Mouse (Mus musculus) G1E (cell line): ENCODE data around the gene Gm5678. TPM values are rescaled to one million over a fixed set of nuclear protein-coding genes. Genes with fewer than 3 reads are reported as not detected.

ENCODE experiments used
- ATAC-seq: 2 replicates; pipeline ENCODE4 v1.8.0; 2016; ENCODE audit warnings: mild to moderate bottlenecking; ENCODE audit not compliant: insufficient number of reproducible peaks, poor library complexity, low FRiP score, severe bottlenecking; ENCODE audit errors: extremely low read depth
- DNase-seq: peaks from one replicate; pipeline ENCODE4 v3.0.0; 2012; ENCODE audit warnings: low spot score
- H3K27me3 ChIP-seq: 2 replicates; pipeline ENCODE4 v1.6.1; 2012; ENCODE audit warnings: mild to moderate bottlenecking, low read length, inconsistent platforms; ENCODE audit not compliant: insufficient read depth
- H3K36me3 ChIP-seq: replicated peaks from 2 replicates; pipeline ENCODE3; 2012; ENCODE audit warnings: mild to moderate bottlenecking, inconsistent platforms
- H3K4me1 ChIP-seq: 2 replicates; pipeline ENCODE4 v1.6.1; 2012; ENCODE audit warnings: low read depth, low read length, inconsistent platforms, mixed read lengths; ENCODE audit not compliant: insufficient read depth
- H3K4me3 ChIP-seq: 2 replicates; pipeline ENCODE4 v1.5.1; 2012; ENCODE audit warnings: low read depth, mild to moderate bottlenecking, inconsistent platforms, low read length, moderate library complexity, mixed read lengths
- H3K9me3 ChIP-seq: replicated peaks from 2 replicates; pipeline ENCODE4 v1.6.1; 2012; ENCODE audit warnings: inconsistent platforms
- CTCF ChIP-seq: IDR thresholded peaks from 2 replicates; pipeline ENCODE4 v1.5.1; 2012; ENCODE audit warnings: low read depth, low read length, inconsistent platforms, mixed read lengths
- GATA1 ChIP-seq: IDR thresholded peaks from 2 replicates; pipeline ENCODE4 v1.6.1; 2012; ENCODE audit warnings: borderline replicate concordance, low read length, inconsistent platforms, mixed read lengths
- GATA2 ChIP-seq: IDR thresholded peaks from 2 replicates; pipeline ENCODE4 v1.6.1; 2012; ENCODE audit warnings: low read depth, low read length, inconsistent platforms, borderline replicate concordance
- POLR2AphosphoS5 ChIP-seq: IDR thresholded peaks from 2 replicates; pipeline ENCODE4 v1.6.1; 2012; ENCODE audit warnings: low read depth, low read length, inconsistent platforms; ENCODE audit not compliant: insufficient replicate concordance
- TAL1 ChIP-seq: conservative IDR thresholded peaks from 2 replicates; pipeline ENCODE4 v1.6.1; 2012; ENCODE audit warnings: low read depth, low read length, inconsistent platforms, mixed read lengths
- polyA plus RNA-seq: library from polyadenylated mRNA; stranded (reverse); fragments of >175 nt; gene quantifications from 2 replicates; pipeline ENCODE4 v1.2.3, GENCODE M21; 2012
- total RNA-seq, 2 experiments: library from RNA; stranded (forward) in 1 of 2; stranded (reverse) in 1 of 2; fragments of 200-1000 nt in 1 of 2; fragments of >200 nt in 1 of 2; fragmentation: Nextera tagmentation in 1 of 2; gene quantifications; 2 replicates each; pipeline ENCODE4 v1.2.3; 2014 to 2017

The Gm5678 gene
- total RNA-seq (2014; fragmentation: Nextera tagmentation) (1.1 and 1.3 TPM in 2 replicates), total RNA-seq (2017) (not detected in 2 replicates), polyA plus RNA-seq (not detected in 2 replicates)

GRCm38 (mm10) chr16:93627761-93628400, at the start of gene Gm5678:
Gene Gm5678 (plus strand): TSS chr16:93628097.
- no peaks in the 10 kb centered on the region for H3K27me3 ChIP-seq
- no peaks in the 10 kb centered on the region for H3K9me3 ChIP-seq
- H3K4me3 ChIP-seq: no peak within 1 kb of the TSS
- no peak for ATAC-seq
- H3K4me1 ChIP-seq: no peaks in the 10 kb centered on the region
- TF ChIP-seq TAL1 (no peak), GATA1 (no peak)
- no peak for DNase-seq
- H3K36me3 ChIP-seq: no peaks in the 10 kb centered on the region

DNA sequence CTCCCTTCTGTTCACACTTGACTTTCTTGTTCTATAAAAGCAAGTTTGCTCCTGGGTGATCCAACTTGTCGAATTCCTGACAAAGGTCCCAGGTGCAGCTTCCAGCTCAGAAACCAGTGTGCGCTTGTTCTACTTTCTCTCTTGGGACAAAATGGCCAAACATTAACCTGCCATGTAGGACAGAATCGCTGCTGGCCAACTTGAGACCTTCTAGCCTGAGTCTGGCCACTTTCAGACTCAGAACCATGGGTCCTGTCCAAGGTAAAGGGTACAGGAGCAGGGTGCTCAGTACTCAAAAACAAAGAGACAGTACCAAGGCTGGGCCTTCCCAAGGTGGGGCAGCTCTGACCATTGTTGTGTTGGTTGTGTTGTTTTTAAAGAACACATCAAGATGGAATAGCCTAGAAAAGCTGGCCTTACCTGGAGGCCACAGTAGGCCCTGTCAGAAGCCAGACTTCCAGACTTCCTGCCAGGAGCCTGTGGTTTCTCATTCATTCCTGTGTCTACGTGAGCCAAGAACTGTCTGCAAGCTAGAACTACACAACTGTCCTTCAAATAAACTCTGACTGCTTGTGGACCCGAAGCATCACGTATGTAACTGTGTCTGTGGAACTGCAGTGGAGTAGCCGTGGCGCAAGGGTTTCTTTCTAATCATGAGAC, 49.4 kb upstream of the Gm5678 start:
- peaks cover 8% of the 10 kb centered on the region for H3K4me1 ChIP-seq
- H3K9me3 ChIP-seq: peaks cover 8% of the 10 kb centered on the region
- no peak for DNase-seq
- H3K4me3 ChIP-seq: no peak overlapping the region
- no peak for ATAC-seq
- peaks cover 5% of the 10 kb centered on the region for H3K36me3 ChIP-seq
- peaks cover 10% of the 10 kb centered on the region for H3K27me3 ChIP-seq
- TF ChIP-seq GATA1 (no peak), CTCF (no peak), POLR2AphosphoS5 (no peak)

- no peak for DNase-seq
- Histone ChIP-seq H3K9me3 (peaks cover 8% of the 10 kb centered on the region), H3K27me3 (peaks cover 3% of the 10 kb centered on the region; the same call in 1 of the 2 replicates), H3K36me3 (peaks cover 25% of the 10 kb centered on the region), H3K4me1 (peaks cover 2% of the 10 kb centered on the region; the same call in 1 of the 2 replicates), H3K4me3 (no peak overlapping the region)
- ATAC-seq: no peak
- TF ChIP-seq TAL1 (no peak), GATA2 (no peak), GATA1 (no peak), POLR2AphosphoS5 (no peak), CTCF (no peak)
Measured at GRCm38 (mm10) chr16:93581125-93581524, 46.8 kb upstream of the Gm5678 start.

- Histone ChIP-seq H3K36me3 (peaks cover 55% of the 10 kb centered on the region), H3K27me3 (no peaks in the 10 kb centered on the region), H3K4me3 (no peak overlapping the region), H3K4me1 (no peaks in the 10 kb centered on the region), H3K9me3 (no peaks in the 10 kb centered on the region)
- ATAC-seq (no peak), DNase-seq (no peak)
- TF ChIP-seq GATA2 (no peak), TAL1 (no peak), GATA1 (no peak), POLR2AphosphoS5 (no peak), CTCF (no peak)
Measured at GRCm38 (mm10) chr16:93584976-93585702, 42.8 kb upstream of the Gm5678 start.

- Histone ChIP-seq H3K36me3 (peaks cover 61% of the 10 kb centered on the region), H3K4me1 (no peaks in the 10 kb centered on the region), H3K4me3 (no peak overlapping the region), H3K27me3 (no peaks in the 10 kb centered on the region), H3K9me3 (no peaks in the 10 kb centered on the region)
- DNase-seq (no peak), ATAC-seq (no peak)
- TF ChIP-seq GATA2: no peak
- no peak for TF ChIP-seq POLR2AphosphoS5
- no peak for TF ChIP-seq TAL1
- no peak for TF ChIP-seq GATA1
- TF ChIP-seq CTCF: no peak
Measured at GRCm38 (mm10) chr16:93585703-93586205, 42.1 kb upstream of the Gm5678 start.

DNA sequence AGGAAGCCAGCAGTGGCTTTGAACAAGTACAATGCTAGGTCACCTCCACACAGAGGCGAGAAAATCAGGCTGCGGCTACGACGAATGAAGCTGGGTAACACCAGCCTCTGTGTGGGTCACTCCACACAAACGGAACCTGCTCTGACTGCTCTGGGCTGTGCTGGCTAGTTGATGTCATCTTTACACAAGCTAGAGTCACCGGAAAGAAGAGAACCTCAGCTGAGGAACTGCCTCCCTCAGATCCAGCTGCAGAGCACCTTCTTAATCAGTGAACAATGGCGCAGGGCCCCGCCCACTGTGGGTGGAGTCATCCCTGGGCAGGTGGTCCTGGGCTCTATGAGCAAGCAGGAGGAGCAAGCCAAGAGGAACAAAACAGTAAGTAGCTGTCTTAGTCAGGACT, 41.5 kb upstream of the Gm5678 start:
- ATAC-seq (no peak), DNase-seq (no peak)
- Histone ChIP-seq H3K36me3 (peaks cover 63% of the 10 kb centered on the region), H3K4me3 (no peak overlapping the region), H3K27me3 (no peaks in the 10 kb centered on the region), H3K9me3 (no peaks in the 10 kb centered on the region), H3K4me1 (no peaks in the 10 kb centered on the region)
- TF ChIP-seq GATA1 (no peak), GATA2 (no peak), CTCF (no peak), TAL1 (no peak), POLR2AphosphoS5 (no peak)
